In genomic region chr10:39171603-39172539, GRCm38 (mm10) we compare ENCODE assay signal across 8 mouse cellular contexts. TPM values are rescaled to one million over a fixed set of nuclear protein-coding genes. Genes with fewer than 3 reads are reported as not detected.
A peak's percentile ranks its signal among the peaks of the same experiment; 100 is the strongest.
DNase-seq lines count a peak whose midpoint lies in the region; ATAC-seq and TF ChIP-seq lines count a peak whose summit lies in the region.

No protein-coding gene starts in this region.

- peaks cover 37% of the 10 kb centered on the region for H3K27me3 ChIP-seq in megakaryocyte, embryonic 14.5 days (replicated peaks)

- peaks cover 4% of the 10 kb centered on the region; the same call in 1 of the 2 replicates for H3K9me3 ChIP-seq in megakaryocyte, embryonic 14.5 days

- H3K4me3 ChIP-seq in cortical plate, adult 2 months (ENCODE audit: insufficient read depth, low read length), result peak overlapping the region; percentile 38
- H3K4me3 ChIP-seq in megakaryocyte, embryonic 14.5 days (replicated peaks), result peak overlapping the region; percentile 92

- ATAC-seq in activated CD4-positive, CD25-positive, alpha-beta regulatory T cell, adult 4 months, result peak; percentile 89

- TF ChIP-seq POLR2A in cortical plate, adult 2 months (IDR thresholded peaks at IDR 0.05; ENCODE audit: extremely low read depth, insufficient read depth, low read length), result 0 out of 2 replicates have a peak, but pooled peaks have one; percentile 5

- H3K27ac ChIP-seq in cortical plate, adult 2 months (ENCODE audit: insufficient read depth, low read length), result peak overlapping the region; percentile 3; the same call in 1 of the 2 replicates

- H3K36me3 ChIP-seq in megakaryocyte, embryonic 14.5 days (replicated peaks; ENCODE audit: low read length), result no peaks in the 10 kb centered on the region

- TF ChIP-seq CTCF in cortical plate, adult 2 months (IDR thresholded peaks at IDR 0.05; ENCODE audit: extremely low read depth, insufficient read depth, low read length), result peak; percentile 66

- no peaks in the 10 kb centered on the region for H3K4me1 ChIP-seq in cortical plate, adult 2 months (ENCODE audit: control insufficient read depth, insufficient read depth, low read length)
- peaks cover 50% of the 10 kb centered on the region for H3K4me1 ChIP-seq in megakaryocyte, embryonic 14.5 days

- peak; percentile 76 to 78 for DNase-seq in gastrocnemius, adult 8-10 months (ENCODE audit: low spot score in 2 of 2)
- DNase-seq in hindlimb bud, embryonic 11.5 days (ENCODE audit: extremely low spot score, low read depth, low spot score), result peak; percentile 75
- peak; percentile 76 to 90 for DNase-seq in left cerebral cortex, adult 8-10 months (ENCODE audit: low spot score in 2 of 2)
- peak; percentile 95 for DNase-seq in right cerebral cortex, postnatal 10 days (ENCODE audit: low spot score in 2 of 2)
- peak; percentile 71 for DNase-seq in urinary bladder, postnatal 25 days (ENCODE audit: low spot score)

RNA-seq across cellular contexts. Expression of gene Ccn6, which starts 8.3 kb away (rescaled TPM):
- polyA plus RNA-seq in activated CD4-positive, CD25-positive, alpha-beta regulatory T cell, adult 4 months (2017; shearing (Covaris generic)), result not detected
- 0.17 and 0.36 TPM in 2 replicates for polyA plus RNA-seq in cortical plate, adult 2 months (2012; rRNA removed)
- total RNA-seq in gastrocnemius, adult 8-10 months (2022), result not detected
- total RNA-seq in left cerebral cortex, adult 8-10 months (2022), result under 1 TPM in 3 of 4 experiments, not detected in 1; 0.35 to 0.59 (median 0.55) TPM
- polyA plus RNA-seq in megakaryocyte, embryonic 14.5 days (2012; ENCODE audit: insufficient read depth, low replicate concordance), result not detected in 2 replicates

RNA-seq across cellular contexts. Expression of gene Tube1, which starts 38.1 kb away (rescaled TPM):
- polyA plus RNA-seq in activated CD4-positive, CD25-positive, alpha-beta regulatory T cell, adult 4 months (2017; shearing (Covaris generic)), result 1 to 10 TPM; 4.3 to 5.7 TPM
- 3.8 and 3.9 TPM in 2 replicates for polyA plus RNA-seq in cortical plate, adult 2 months (2012; rRNA removed)
- 1 to 10 TPM in 1 of 4 experiments, under 1 TPM in 3; 0.64 to 1.1 (median 0.95) TPM for total RNA-seq in gastrocnemius, adult 8-10 months (2022)
- total RNA-seq in left cerebral cortex, adult 8-10 months (2022), result 1 to 10 TPM; 2.1 to 2.9 (median 2.2) TPM
- 0.18 TPM in 1 of 2 replicates, not detected in the other for polyA plus RNA-seq in megakaryocyte, embryonic 14.5 days (2012; ENCODE audit: insufficient read depth, low replicate concordance)

RNA-seq across cellular contexts. Expression of gene Fam229b, which starts 38.2 kb away (rescaled TPM):
- polyA plus RNA-seq in activated CD4-positive, CD25-positive, alpha-beta regulatory T cell, adult 4 months (2017; shearing (Covaris generic)), result 1 to 10 TPM in 1 of 2 experiments, not detected in 1; 2.1 TPM
- 29.8 and 30.1 TPM in 2 replicates for polyA plus RNA-seq in cortical plate, adult 2 months (2012; rRNA removed)
- 1 to 10 TPM; 4.1 to 5.5 (median 4.7) TPM for total RNA-seq in gastrocnemius, adult 8-10 months (2022)
- total RNA-seq in left cerebral cortex, adult 8-10 months (2022), result 10 to 100 TPM; 12.8 to 16.9 (median 15.3) TPM
- polyA plus RNA-seq in megakaryocyte, embryonic 14.5 days (2012; ENCODE audit: insufficient read depth, low replicate concordance), result 0.20 TPM in 1 of 2 replicates, not detected in the other

Comparison
In these comparisons a context has a peak if more than half of its experiments do, and no peak if none do; other contexts are left out.
1. Peak in every context shown above with its lines: DNase-seq, ATAC-seq, H3K4me3 ChIP-seq and H3K27ac ChIP-seq.